Mouse (Mus musculus): ENCODE results near the gene Slc18a2. TPM values are rescaled to one million over a fixed set of nuclear protein-coding genes. Genes with fewer than 3 reads are reported as not detected.
A peak's percentile ranks its signal among the peaks of the same experiment; 100 is the strongest.

The Slc18a2 gene
- total and polyA plus RNA-seq, 3 experiments, result 4.3 to 25.8 (median 10.4) TPM

DNA sequence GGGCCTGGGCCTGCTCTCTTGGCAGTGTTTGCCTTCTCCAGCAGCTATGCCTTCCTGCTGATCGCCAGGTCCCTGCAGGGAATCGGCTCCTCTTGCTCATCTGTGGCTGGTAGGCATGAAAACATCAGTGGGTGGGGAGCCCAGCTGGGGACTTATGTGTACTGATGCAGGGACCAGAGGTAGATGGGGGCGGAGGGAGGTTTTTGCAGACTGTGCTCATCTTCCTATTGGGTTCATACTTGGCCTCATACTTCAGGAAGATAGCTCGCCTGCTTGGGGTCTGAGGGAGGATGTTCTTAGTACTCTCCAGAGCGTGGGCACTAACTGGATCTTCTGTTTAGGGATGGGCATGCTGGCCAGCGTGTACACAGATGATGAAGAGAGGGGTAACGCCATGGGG, 12.5 kb downstream of the Slc18a2 start:
- DNase-seq, result no peak

DNA sequence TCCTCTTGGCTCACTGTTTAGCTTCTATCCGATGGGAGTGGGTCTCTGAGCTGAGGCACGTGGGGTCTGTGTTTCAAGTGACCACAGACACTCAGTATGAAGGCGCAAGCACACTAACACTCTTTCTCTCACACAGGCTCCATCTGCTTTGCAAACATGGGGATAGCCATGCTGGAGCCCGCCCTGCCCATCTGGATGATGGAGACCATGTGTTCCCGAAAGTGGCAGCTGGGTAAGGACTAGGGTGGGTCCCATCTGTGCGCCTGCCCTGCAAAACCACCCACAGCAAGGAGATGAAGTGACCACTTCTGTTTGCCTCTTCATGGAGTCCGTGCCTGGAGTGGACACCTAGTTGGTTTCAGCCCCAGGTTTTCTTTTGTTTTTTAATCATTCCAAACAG, 15.7 kb downstream of the Slc18a2 start:
- DNase-seq, result no peak

DNA sequence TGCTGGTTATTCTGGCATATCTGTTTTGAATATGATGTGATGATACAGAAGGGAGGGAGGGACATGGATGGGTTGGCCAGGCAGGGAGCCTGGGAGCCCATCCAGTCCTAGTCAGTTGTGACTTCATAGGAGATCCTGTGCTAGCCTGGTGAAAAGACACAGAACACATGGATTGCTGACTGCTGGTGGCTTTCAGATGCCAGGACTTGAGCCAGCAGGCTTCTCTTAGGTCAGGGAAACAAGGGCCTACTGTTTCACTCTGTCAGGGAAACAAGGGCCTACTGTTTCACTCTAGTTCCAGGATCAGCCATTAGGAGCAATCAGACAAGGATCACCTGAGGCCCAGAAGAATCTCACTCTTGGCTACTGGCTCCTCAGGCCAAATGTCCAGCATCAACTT, 20.1 kb downstream of the Slc18a2 start:
- DNase-seq, result no peak

- DNase-seq, result peak; percentile 21
Observed at GRCm38 (mm10) chr19:59282001-59282400, 21.3 kb downstream of the Slc18a2 start.

GRCm38 (mm10) chr19:59289042-59289441, 28.3 kb downstream of the Slc18a2 start:
- no peak for DNase-seq

DNA sequence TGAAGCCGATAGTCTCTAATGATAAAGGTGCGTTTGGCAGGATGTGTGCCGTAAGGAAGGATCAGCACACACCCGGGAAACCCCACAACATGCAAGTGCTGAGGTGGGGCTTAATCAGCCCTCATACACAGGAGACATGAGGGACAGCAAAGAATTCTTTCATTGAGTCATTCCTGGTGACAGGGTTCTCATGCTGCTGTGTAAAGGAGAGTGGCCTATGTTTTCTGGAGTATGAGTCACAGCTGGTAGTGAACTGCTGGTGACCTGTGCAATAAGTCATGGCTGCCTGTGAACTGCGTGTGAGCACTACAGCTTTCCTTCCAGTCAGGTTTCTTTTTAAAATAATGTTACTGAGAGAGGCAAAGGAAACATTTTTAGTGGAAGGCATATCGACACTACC, 29.1 kb downstream of the Slc18a2 start:
- peak; percentile 53 for DNase-seq

DNA sequence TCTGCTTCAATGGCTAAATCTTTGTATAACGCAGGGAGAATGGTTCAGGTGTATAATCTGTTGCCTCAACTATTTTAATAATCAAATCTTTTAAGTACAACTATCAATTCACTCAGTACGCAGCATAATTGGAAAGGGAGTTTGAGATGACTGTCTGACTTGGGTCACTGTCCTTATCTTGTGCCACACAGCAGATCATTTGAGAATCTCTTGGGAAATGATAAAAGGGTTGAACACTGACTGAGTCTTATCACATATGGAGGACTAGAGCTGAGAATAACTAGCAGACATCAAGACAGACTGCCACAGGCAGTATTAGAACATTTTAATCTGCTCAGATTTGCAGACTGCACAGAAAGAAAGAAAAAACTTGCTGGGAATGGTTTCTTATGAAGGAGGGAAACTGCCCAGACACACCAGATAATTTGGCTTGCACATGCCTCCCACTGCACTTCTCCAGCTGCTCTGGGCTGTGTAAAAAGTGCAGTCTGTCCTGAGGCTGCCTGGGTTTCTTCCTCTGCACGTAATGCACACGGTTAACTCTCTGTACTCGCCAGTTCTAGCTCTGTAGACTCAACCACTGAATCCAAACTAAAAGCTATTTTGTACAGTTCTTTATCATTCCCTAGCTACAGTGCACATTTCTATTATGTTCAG, 31.6 kb downstream of the Slc18a2 start:
- no peak for DNase-seq

- no peak for DNase-seq
Observed at GRCm38 (mm10) chr19:59315308-59315707, 54.6 kb downstream of the Slc18a2 start.

GRCm38 (mm10) chr19:59316571-59316970, 55.9 kb downstream of the Slc18a2 start:
- DNase-seq, result peak; percentile 19

GRCm38 (mm10) chr19:59321990-59322389, 61.3 kb downstream of the Slc18a2 start, which contains the start of gene Rps12-ps3:
Gene Rps12-ps3 (plus strand): TSS chr19:59322290.
- no peak for DNase-seq

DNA sequence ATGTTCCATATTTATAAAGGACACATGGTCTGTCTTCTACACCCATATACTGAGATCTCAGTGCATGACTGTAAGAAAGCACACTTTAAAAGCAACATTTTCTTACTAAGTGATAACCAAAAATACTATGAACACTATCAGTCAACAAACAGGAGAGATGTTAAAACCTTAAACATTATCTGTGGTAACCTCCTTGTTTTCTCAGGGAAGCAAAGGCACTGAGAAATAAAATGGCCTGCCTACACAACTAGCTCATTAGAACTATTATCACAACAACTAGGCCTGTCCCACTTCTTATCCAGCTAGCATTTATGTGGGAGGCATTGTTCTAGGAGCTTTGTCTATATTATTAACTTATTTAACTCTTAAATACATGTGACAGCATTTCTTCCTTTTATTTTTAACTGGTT, 70.1 kb downstream of the Slc18a2 start:
- no peak for DNase-seq

- no peak for DNase-seq
Observed at GRCm38 (mm10) chr19:59336655-59337054, 76.0 kb downstream of the Slc18a2 start.

DNA sequence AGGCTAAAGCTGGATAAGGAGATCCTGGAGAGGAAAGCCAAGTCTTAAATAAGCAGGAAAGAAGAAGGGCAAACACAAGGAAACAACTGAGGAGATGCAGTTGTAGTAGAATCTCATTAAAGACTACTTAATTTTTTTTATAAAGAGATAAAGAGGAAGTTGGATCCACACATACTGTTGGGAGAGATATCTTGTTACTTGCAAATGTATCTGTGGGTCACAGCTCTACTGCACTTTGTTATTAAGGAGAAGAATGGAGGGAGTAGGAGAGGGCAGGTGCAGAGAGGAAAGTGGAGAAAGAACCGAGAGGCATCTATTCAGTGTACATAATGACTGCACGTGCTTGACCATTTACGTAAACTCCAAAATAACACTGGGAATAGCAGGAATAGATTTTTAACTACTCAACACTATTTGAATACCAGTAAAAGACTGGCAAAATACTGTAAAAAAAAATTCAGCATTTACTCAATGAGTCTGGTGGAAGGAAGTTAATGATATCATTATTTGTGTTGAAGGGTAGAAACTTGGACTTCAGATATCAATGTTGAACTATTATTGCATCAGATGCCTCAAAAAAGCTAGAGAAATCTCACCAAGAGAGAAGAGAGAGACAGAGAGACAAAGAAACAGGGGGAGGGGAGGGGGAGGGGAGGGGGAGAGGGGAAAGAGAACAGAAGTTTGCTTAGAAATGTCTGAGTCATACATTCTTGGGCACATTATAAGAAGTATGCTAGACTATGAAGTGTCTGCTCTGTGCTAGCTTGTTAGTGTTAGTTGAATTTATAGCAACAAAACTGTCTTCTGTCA, 77.4 kb downstream of the Slc18a2 start:
- no peak for DNase-seq

GRCm38 (mm10) chr19:59339908-59340307, 79.2 kb downstream of the Slc18a2 start:
- no peak for DNase-seq

DNA sequence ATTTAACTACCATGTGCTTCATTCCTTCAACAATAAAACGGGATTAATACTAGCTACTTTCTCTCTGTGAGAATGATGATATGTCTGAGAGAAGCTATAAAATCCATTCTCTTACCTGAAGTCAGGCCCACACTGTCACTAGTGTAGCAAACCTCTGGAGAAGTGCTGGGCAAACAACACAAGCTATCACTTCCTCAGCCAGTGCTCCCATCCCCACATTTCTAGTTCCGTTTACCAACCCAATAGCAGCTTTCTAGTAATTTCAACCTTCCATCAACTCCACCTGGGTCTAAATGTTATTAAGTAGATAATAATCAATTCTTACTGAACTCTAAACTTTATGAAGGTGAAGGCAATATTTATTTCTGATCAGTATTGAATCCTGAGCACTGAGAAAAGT, 82.3 kb downstream of the Slc18a2 start:
- no peak for DNase-seq

- peak; percentile 49 for DNase-seq
Observed at GRCm38 (mm10) chr19:59344304-59344711, 83.6 kb downstream of the Slc18a2 start.

- DNase-seq, result peak; percentile 74
Observed at GRCm38 (mm10) chr19:59345081-59345657, 84.5 kb downstream of the Slc18a2 start.

Other genes with a start within 250 kb of the Slc18a2 start
- gene Shtn1, start 184.8 kb upstream of the Slc18a2 start, total RNA-seq (2021), result 10 to 100 TPM; 19.8 to 20.5 TPM
- gene Shtn1, start 184.8 kb upstream of the Slc18a2 start, polyA plus RNA-seq (2012; rRNA removed), result 1.9 and 2.5 TPM in 2 replicates
- gene Vax1, start 90.8 kb upstream of the Slc18a2 start, total RNA-seq (2021), result not detected
- not detected in 2 replicates for gene Vax1, start 90.8 kb upstream of the Slc18a2 start, polyA plus RNA-seq (2012; rRNA removed)
- gene Kcnk18, start 41.7 kb upstream of the Slc18a2 start, total RNA-seq (2021), result not detected
- not detected in 2 replicates for gene Kcnk18, start 41.7 kb upstream of the Slc18a2 start, polyA plus RNA-seq (2012; rRNA removed)
- gene Rps12-ps3, start 61.4 kb downstream of the Slc18a2 start, total RNA-seq (2021), result 100 to 1,000 TPM; 445 to 681 TPM
- gene Rps12-ps3, start 61.4 kb downstream of the Slc18a2 start, polyA plus RNA-seq (2012; rRNA removed), result 1,063 and 1,394 TPM in 2 replicates
- 10 to 100 TPM; 32.1 to 33.7 TPM for gene Pdzd8, start 84.9 kb downstream of the Slc18a2 start, total RNA-seq (2021)
- 10.2 and 11.3 TPM in 2 replicates for gene Pdzd8, start 84.9 kb downstream of the Slc18a2 start, polyA plus RNA-seq (2012; rRNA removed)
- gene Emx2, start 197.5 kb downstream of the Slc18a2 start, total RNA-seq (2021), result under 1 TPM in 1 of 2 experiments, not detected in 1; 0.55 TPM
- 0.18 and 0.24 TPM in 2 replicates for gene Emx2, start 197.5 kb downstream of the Slc18a2 start, polyA plus RNA-seq (2012; rRNA removed)